Mouse (Mus musculus) embryonic facial prominence, embryonic 10.5 days (tissue): ENCODE data around the gene Kctd10. TPM values are rescaled to one million over a fixed set of nuclear protein-coding genes. Genes with fewer than 3 reads are reported as not detected.

Source experiments
- DNase-seq: peaks from one replicate; pipeline ENCODE4 v3.0.0-alpha.2; 2017; ENCODE audit warnings: low spot score
- H3K27ac ChIP-seq: fragments of 300-500 bp; sonication (generic); replicated peaks from 2 replicates; pipeline ENCODE4 v1.5.1; 2016; ENCODE audit warnings: mild to moderate bottlenecking
- H3K27me3 ChIP-seq: fragments of 300-500 bp; sonication (generic); replicated peaks from 2 replicates; pipeline ENCODE4 v1.6.1; 2016; ENCODE audit warnings: low read depth, mild to moderate bottlenecking; ENCODE audit not compliant: poor library complexity, severe bottlenecking
- H3K36me3 ChIP-seq: fragments of 300-500 bp; sonication (generic); replicated peaks from 2 replicates; pipeline ENCODE4 v1.6.1; 2016; ENCODE audit warnings: mild to moderate bottlenecking, moderate library complexity
- H3K4me1 ChIP-seq: fragments of 300-500 bp; sonication (generic); 2 replicates; pipeline ENCODE4 v1.6.1; 2016
- H3K4me3 ChIP-seq: fragments of 300-500 bp; sonication (generic); 2 replicates; pipeline ENCODE4 v1.5.1; 2016; ENCODE audit warnings: mild to moderate bottlenecking, moderate library complexity
- H3K9me3 ChIP-seq: fragments of 300-500 bp; sonication (generic); 2 replicates; pipeline ENCODE4 v1.6.1; 2016; ENCODE audit warnings: mild to moderate bottlenecking
- WGBS: fragments of 180-500 bp; shearing (Covaris S2); methylation state at CpG from one replicate; pipeline ENCODE4 v1.1.7; 2016; 5-methylcytosine and 5-hydroxymethylcytosine counted together
- polyA plus RNA-seq: library from polyadenylated mRNA; unstranded; fragments of >200 nt; fragmentation: Nextera tagmentation; extraction: Ambion mirVana; gene quantifications from 2 replicates; pipeline ENCODE4 v1.2.1, GENCODE M21; 2016

Gene Kctd10
- polyA plus RNA-seq, 1 experiment from 2014 or later: 112 TPM

DNA sequence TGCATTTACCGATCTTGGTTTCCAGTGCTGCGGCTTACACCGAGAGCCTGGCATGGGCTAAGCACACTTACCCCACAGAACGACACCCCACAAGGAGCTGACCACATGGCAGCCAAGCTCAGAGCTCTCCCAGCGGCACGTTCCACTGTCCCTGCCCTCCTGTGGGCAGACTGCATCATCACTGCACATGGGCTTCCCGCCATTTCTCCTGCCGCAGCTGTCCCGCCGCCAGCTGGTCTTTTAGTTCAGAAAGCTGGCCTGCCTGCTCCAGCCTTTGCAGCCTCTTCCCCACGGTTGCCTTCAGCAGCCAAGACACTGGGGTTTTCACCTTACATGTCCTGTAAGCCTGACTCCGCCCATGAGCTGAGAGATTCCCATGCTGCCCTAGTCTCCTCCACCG is 30.1 kb upstream of the Kctd10 start:
- Histone ChIP-seq H3K36me3 (peaks cover 100% of the 10 kb centered on the region), H3K27ac (no peak overlapping the region), H3K9me3 (no peaks in the 10 kb centered on the region), H3K27me3 (no peaks in the 10 kb centered on the region), H3K4me1 (peaks cover 7% of the 10 kb centered on the region; the same call in 1 of the 2 replicates), H3K4me3 (no peak overlapping the region)
- DNase-seq: no peak
- 94% methylated on average over 13 of the region's 13 CpGs for WGBS

GRCm38 (mm10) chr5:114408846-114409245 is 28.5 kb upstream of the Kctd10 start:
- Histone ChIP-seq H3K27ac (no peak overlapping the region), H3K36me3 (peaks cover 100% of the 10 kb centered on the region), H3K9me3 (no peaks in the 10 kb centered on the region), H3K4me3 (no peak overlapping the region), H3K4me1 (peaks cover 7% of the 10 kb centered on the region; the same call in 1 of the 2 replicates), H3K27me3 (no peaks in the 10 kb centered on the region)
- 93% methylated on average over 11 of the region's 11 CpGs for WGBS
- DNase-seq: no peak

DNA sequence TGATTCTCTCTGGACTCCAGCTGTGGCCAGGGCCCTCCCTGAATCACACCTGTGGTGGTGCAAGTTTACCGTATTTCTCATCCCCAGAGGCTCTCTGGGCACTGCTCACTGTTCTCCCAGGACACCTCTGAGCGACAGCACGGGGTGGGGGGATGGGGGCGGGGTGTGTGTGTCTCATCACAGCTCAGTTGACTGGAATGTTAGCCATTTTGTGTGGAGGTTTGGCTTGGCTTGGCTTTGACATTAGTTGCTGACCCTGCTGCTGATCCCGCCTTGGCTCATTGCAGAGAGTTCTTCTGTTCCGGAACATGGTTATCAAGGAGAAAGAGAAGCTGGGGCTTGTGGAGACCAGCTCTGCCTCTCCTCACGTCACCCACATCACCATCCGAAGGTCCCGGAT is 27.5 kb upstream of the Kctd10 start:
- H3K27ac ChIP-seq: no peak overlapping the region
- no peaks in the 10 kb centered on the region for H3K9me3 ChIP-seq
- peaks cover 6% of the 10 kb centered on the region; the same call in 1 of the 2 replicates for H3K4me1 ChIP-seq
- 87% methylated on average over 9 of the region's 9 CpGs for WGBS
- DNase-seq: no peak
- peaks cover 100% of the 10 kb centered on the region for H3K36me3 ChIP-seq
- no peak overlapping the region for H3K4me3 ChIP-seq
- H3K27me3 ChIP-seq: no peaks in the 10 kb centered on the region

- Histone ChIP-seq H3K4me1 (peaks cover 1% of the 10 kb centered on the region; the same call in 1 of the 2 replicates), H3K9me3 (no peaks in the 10 kb centered on the region), H3K36me3 (peaks cover 100% of the 10 kb centered on the region), H3K4me3 (no peak overlapping the region), H3K27ac (no peak overlapping the region), H3K27me3 (no peaks in the 10 kb centered on the region)
- 90% methylated on average over 10 of the region's 10 CpGs for WGBS
- DNase-seq: no peak
These were observed 27.0 kb upstream of the Kctd10 start for GRCm38 (mm10) chr5:114407269-114407668.

GRCm38 (mm10) chr5:114406592-114406991 is 26.3 kb upstream of the Kctd10 start:
- no peaks in the 10 kb centered on the region for H3K27me3 ChIP-seq
- H3K4me1 ChIP-seq: no peaks in the 10 kb centered on the region
- no peak for DNase-seq
- H3K27ac ChIP-seq: no peak overlapping the region
- no peak overlapping the region for H3K4me3 ChIP-seq
- H3K9me3 ChIP-seq: no peaks in the 10 kb centered on the region
- WGBS: 89% methylated on average over 14 of the region's 14 CpGs
- H3K36me3 ChIP-seq: peaks cover 100% of the 10 kb centered on the region

GRCm38 (mm10) chr5:114393169-114393568 is 12.9 kb upstream of the Kctd10 start:
- no peaks in the 10 kb centered on the region for H3K4me1 ChIP-seq
- H3K27ac ChIP-seq: no peak overlapping the region
- no peak overlapping the region for H3K4me3 ChIP-seq
- peaks cover 100% of the 10 kb centered on the region for H3K36me3 ChIP-seq
- H3K9me3 ChIP-seq: no peaks in the 10 kb centered on the region
- WGBS: 87% methylated on average over 9 of the region's 9 CpGs
- DNase-seq: no peak
- no peaks in the 10 kb centered on the region for H3K27me3 ChIP-seq

GRCm38 (mm10) chr5:114384448-114384847 is 4.1 kb upstream of the Kctd10 start:
- WGBS: 91% methylated on average over 8 of the region's 8 CpGs
- H3K27me3 ChIP-seq: no peaks in the 10 kb centered on the region
- peaks cover 20% of the 10 kb centered on the region for H3K4me1 ChIP-seq
- DNase-seq: no peak
- H3K4me3 ChIP-seq: no peak overlapping the region
- H3K27ac ChIP-seq: no peak overlapping the region
- H3K9me3 ChIP-seq: no peaks in the 10 kb centered on the region
- peaks cover 70% of the 10 kb centered on the region for H3K36me3 ChIP-seq

DNA sequence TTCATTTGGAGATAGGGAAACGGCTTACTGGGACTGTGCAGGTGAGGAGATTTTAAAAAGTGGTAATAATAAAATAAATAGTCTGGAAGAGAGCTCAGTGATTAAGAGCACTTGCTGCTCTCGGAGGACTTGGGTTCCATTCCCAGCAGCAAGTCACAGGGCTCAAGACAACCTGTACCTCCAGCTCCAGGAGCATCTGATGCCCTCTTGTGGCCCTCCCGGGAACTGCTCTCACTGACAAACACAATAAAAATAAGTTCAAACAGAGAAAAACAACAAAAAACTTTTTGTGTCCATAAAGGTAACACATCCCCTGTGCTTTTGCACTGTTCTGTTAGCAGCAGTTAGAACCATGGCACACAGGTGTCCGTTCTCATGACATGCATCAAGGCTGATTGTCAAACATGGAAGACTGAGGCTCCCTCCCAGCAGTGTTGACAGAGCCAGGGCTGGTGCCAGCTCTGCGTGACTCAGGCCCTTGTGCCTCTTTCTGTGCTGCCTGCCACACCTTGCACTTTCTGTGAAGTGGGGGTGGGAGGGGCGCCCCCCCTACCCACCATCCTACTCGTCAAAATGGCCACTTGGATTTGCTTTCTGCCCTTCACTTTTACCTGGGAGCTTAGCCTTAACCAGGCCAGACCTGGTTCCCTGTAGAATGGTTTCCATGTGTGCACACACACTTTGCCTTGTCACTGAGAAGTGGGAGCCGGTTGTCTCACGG is 3.0 kb upstream of the Kctd10 start:
- peak; percentile 62 for DNase-seq
- Histone ChIP-seq H3K9me3 (no peaks in the 10 kb centered on the region), H3K27ac (no peak overlapping the region), H3K36me3 (peaks cover 59% of the 10 kb centered on the region), H3K4me1 (peaks cover 31% of the 10 kb centered on the region), H3K27me3 (no peaks in the 10 kb centered on the region), H3K4me3 (no peak overlapping the region)
- 80% methylated on average over 9 of the region's 9 CpGs for WGBS

GRCm38 (mm10) chr5:114381013-114381351 is 674 bp upstream of the Kctd10 start:
- no peak for DNase-seq
- Histone ChIP-seq H3K27ac (peak overlapping the region; percentile 96), H3K4me1 (peaks cover 44% of the 10 kb centered on the region), H3K9me3 (no peaks in the 10 kb centered on the region), H3K4me3 (peak overlapping the region; percentile 96), H3K27me3 (no peaks in the 10 kb centered on the region), H3K36me3 (peaks cover 48% of the 10 kb centered on the region)
- WGBS: under 1% methylated on average over 18 of the region's 18 CpGs

DNA sequence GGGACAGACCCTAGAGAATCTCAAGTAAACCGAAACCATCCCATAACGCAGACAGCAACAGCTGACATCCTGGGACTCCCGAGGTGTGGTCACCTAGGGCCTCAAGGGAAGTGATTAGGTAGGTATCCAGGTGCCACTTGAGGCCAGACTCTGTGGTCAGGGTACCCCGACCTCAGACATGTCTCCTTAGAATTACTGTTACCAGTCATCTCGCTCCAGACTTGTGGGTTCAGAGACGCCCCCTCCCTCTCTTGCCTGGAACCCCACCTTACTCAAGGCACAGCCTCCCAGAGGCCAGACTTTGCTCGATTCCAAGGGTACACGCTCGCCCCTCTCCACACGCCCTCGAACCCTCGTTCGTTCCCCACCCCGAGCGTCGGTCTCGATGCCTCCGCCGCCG is 545 bp downstream of the Kctd10 start:
- peak overlapping the region; percentile 96 for H3K4me3 ChIP-seq
- H3K9me3 ChIP-seq: no peaks in the 10 kb centered on the region
- H3K27ac ChIP-seq: peak overlapping the region; percentile 96
- H3K36me3 ChIP-seq: peaks cover 48% of the 10 kb centered on the region
- no peaks in the 10 kb centered on the region for H3K27me3 ChIP-seq
- H3K4me1 ChIP-seq: peaks cover 48% of the 10 kb centered on the region
- WGBS: 1% methylated on average over 20 of the region's 20 CpGs
- no peak for DNase-seq

- 32% methylated on average over 6 of the region's 6 CpGs for WGBS
- H3K4me1 ChIP-seq: peaks cover 56% of the 10 kb centered on the region
These were observed 1.4 kb downstream of the Kctd10 start for GRCm38 (mm10) chr5:114378936-114379335.

DNA sequence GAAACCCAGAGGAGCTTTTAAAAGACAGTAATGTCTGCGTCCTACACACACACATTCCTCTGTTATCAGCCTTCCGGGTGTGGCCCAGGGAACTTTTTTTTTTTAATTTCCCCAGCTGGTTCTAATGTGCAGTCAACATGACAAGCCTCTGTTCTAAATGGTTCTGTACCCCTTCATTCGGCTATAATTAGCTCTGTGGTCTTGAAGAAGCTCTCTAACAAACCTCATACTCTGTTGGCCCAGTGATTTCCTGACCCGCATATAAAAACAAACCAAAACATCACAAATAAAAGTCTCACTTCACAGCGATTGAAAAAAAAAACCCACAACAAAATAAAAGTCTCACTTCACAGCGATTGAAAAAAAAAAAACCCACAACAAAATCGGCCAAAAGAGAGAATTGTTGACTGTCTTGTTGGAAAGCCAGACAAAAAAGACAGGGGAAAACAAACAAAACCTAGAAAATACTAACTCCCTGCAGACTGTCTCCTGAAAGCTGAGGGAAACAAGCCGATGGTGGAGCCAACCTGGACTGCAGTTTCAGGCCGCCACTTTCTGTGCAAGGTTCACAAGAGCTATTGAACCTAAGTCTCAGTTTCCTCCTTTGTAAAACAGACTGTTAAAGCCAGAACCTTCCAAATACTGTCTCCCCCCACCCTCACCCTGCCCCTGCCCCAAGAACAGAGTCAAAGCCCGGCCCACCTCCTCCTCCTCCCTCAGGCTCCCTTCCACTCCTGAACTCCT is 2.0 kb downstream of the Kctd10 start:
- DNase-seq: no peak
- H3K4me3 ChIP-seq: peak overlapping the region; percentile 96
- WGBS: 69% methylated on average over 10 of the region's 10 CpGs
- H3K36me3 ChIP-seq: peaks cover 49% of the 10 kb centered on the region
- H3K27me3 ChIP-seq: no peaks in the 10 kb centered on the region
- peak overlapping the region; percentile 96 for H3K27ac ChIP-seq
- H3K9me3 ChIP-seq: no peaks in the 10 kb centered on the region
- peaks cover 62% of the 10 kb centered on the region for H3K4me1 ChIP-seq

More at GRCm38 (mm10) chr5:114378936-114379335, 1.4 kb downstream of the Kctd10 start:
- DNase-seq: no peak
- H3K9me3 ChIP-seq: no peaks in the 10 kb centered on the region
- H3K36me3 ChIP-seq: peaks cover 48% of the 10 kb centered on the region
- H3K27ac ChIP-seq: peak overlapping the region; percentile 96
- H3K4me3 ChIP-seq: peak overlapping the region; percentile 96
- H3K27me3 ChIP-seq: no peaks in the 10 kb centered on the region
